Mouse (Mus musculus) left cerebral cortex, postnatal 14 days (tissue): Measurements from ENCODE around the gene Gm20870. TPM values are rescaled to one million over a fixed set of nuclear protein-coding genes. Genes with fewer than 3 reads are reported as not detected.
"Not testable (repeated sequence)": the region's sequence is repeated elsewhere in the genome, so short reads cannot be mapped to it uniquely, and the experiment has no call there.

ENCODE experiments used
- DNase-seq, 2 experiments: peaks; one replicate each; pipeline ENCODE4 v3.0.0; 2021 to 2022; ENCODE audit warnings: low spot score in 2 of 2, mixed read lengths in 1 of 2
- intact Hi-C: fragments of 180-260 bp; cut with DNase I; formaldehyde crosslinking; loops from one replicate; pipeline ENCODE4 v1.15.1; 2025
- long read RNA-seq, 2 experiments: library from polyadenylated mRNA; stranded (forward); transcript quantifications; one replicate each; pipeline ENCODE4 v2.0.0; 2021
- total RNA-seq, 2 experiments: library from RNA; stranded (reverse); gene quantifications; 2 replicates each; pipeline ENCODE4 v1.2.3; 2021

The Gm20870 gene
- not detected for total RNA-seq
- long read RNA-seq, experiment 1 = 0 reads
- long read RNA-seq, experiment 2 = 0 reads

- intact Hi-C loops, DNase-seq: not testable (repeated sequence)
Observed at GRCm38 (mm10) chrY:71691743-71692142, at the start of gene Gm20870. Gm20870 (plus strand) TSS chrY:71692043.

Other genes with a start within 250 kb of the Gm20870 start
- not detected for gene Gm20869, start 222.6 kb upstream of the Gm20870 start, total RNA-seq